Mouse (Mus musculus) v-Abl transformed pro-B cells (cell line): ENCODE data around the gene Syne4.

ENCODE experiments used
- in situ Hi-C, 2 experiments: fragments of 400-800 bp; cut with MboI; formaldehyde crosslinking; loops; one replicate each; pipeline ENCODE4 v1.15.1; 2025; ENCODE audit not compliant: unreplicated experiment in 2 of 2

Gene Syne4

DNA sequence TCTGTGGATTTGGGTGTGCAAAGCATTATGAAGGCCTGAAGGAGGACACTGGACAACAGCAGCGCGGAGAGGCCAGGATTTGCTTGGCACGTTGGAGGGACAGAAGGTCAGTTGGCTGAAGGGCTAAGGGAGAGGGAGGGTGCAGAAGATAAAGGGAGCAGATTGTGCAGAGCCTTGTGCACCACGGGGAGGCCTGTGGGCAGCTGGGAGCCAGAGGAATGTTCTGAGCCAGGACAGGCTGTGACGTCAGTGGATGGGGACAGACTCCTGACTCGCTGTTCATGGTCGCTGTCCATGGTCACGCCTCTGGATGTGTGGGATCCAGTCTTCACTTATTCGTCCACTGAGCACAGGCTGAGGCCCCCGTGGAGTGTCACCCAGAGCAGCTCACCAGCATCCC, 19.5 kb upstream of the Syne4 start:
- in situ Hi-C loops: no loop called here

DNA sequence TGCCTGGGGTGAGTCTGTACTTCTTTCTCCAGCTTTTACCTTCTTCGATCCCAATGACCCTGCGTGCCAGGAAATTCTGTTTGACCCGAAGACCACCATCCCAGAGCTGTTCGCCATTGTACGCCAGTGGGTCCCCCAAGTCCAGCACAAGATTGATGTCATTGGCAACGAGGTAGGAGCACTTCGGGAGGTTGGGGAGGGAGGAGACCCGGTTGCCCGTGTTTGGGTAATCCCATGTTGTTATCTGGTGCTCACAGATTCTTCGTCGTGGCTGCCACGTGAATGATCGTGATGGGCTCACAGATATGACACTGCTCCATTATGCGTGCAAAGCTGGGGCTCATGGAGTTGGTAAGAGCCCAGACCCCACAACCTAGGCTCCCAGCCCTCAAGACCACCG, 17.8 kb upstream of the Syne4 start:
- in situ Hi-C loops: no loop called here

DNA sequence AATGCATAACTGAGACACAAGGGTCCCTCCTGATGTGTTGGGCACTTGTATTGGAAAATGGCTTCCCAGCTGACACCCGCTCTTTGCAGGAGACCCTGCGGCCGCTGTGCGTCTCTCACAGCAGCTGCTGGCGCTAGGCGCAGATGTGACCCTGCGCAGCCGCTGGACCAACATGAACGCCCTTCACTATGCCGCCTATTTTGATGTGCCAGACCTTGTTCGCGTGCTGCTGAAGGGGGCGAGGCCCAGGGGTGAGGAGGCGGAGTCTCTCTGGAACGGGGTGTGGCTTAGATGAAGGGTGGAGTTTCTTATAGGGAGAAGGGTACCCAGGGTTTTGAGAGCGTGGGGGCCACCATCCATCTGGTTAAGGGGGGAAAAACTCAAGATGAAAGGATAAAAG, 17.3 kb upstream of the Syne4 start:
- in situ Hi-C loops: no loop called here

DNA sequence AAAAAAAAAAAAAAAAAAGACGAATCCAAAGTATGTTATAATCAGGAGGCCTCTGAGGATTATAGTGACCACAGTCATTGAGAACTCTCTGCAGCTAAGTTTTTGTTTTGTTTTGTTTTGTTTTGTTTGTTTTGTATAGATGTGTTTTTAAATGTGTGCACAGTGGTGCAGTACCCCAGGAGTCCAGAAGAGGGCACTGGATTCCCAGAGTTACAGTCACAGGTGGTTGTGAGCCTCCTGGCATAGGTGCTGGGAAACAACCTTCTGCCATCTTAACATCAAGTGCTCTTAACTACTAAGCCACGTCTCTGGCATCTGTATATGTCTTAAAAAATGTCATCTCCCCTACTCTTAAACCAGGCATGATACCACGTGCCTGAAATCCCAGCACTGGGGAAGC, 13.7 kb upstream of the Syne4 start:
- in situ Hi-C loops: loop anchor here in 1 of 2 experiments (5.0 kb wide), 1 partner anchor 51 kb away; no protein-coding TSS in a partner anchor

DNA sequence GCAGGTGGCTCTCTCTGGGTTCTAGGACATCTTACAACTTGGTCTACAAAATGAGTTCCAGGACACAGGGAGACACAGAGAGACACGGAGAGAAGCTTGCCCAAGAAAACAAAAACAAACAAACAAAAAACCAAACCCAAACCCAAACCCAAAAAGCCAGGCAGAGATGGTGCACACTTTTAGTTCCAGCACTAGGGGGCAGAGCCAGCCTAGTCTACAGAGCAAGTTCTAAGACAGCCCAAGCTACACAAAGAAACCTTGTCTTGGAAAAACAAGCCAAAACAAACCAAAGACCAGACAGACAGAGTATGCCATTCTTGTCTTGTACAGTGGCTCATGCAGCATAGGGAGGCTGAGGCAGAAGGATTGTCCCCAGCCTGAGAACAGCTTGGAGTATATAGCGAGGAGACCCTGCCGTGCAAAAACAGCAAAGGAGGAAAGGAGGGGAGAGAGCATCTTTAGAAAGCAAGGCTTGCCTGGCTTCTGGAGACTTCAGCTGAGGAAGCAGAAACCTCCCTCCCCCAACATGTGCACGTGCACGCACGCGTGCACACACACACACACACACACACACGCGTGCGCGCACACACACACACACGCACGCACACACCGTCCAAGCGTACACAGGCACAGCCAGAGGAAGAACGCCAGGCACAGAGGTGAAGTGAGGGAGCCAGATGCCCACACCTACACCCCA, 8.4 kb upstream of the Syne4 start:
- in situ Hi-C loops: no loop called here

DNA sequence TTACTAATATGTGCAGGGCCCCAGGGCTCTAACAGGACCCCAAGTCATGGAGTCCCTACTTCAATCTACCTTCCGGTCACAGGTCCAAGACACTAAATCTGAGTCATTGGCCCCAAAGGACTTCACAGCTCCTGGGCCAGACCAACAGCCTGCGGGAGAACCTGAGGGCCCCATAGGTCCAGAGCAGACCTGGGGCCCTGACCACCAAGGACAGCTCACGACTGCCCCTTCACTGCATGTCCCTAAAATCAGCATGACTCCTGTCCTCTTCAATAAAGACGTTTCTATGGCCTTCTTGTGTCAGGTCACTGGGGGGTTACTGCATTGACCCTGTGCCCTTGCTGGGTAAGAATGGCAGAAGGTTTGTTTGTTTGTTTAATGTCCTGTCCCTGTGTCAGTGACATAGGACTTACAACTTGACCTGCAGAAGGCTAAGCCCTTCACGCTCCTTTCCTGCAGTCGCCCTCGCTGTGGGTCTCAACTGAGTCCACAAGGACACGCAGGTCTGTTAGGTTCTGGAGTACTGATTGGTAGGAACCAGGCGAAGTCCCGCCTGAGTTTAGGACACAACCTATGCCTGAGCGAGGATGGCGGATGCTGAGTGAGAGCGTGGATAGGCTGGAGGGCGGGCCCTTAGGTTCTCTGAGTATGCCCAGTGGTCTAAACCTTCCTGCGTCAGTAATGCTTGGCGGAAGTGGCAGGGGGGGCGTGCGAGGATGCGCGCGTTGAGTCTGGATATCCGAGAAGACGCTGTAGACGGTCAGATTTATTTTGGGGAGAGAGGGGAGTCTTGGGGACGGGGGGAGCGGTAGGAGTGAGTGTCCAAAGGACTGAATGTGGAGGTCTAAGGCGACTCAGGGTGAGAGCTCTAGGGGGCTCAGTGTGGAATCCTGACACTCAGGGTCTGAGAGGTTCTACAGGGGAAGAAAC, 6.3 kb upstream of the Syne4 start, which contains the start of gene Alkbh6:
Gene Alkbh6, plus strand, starts transcription at position 642 of the 930 bp plus-strand sequence.
- in situ Hi-C loops: no loop called here

DNA sequence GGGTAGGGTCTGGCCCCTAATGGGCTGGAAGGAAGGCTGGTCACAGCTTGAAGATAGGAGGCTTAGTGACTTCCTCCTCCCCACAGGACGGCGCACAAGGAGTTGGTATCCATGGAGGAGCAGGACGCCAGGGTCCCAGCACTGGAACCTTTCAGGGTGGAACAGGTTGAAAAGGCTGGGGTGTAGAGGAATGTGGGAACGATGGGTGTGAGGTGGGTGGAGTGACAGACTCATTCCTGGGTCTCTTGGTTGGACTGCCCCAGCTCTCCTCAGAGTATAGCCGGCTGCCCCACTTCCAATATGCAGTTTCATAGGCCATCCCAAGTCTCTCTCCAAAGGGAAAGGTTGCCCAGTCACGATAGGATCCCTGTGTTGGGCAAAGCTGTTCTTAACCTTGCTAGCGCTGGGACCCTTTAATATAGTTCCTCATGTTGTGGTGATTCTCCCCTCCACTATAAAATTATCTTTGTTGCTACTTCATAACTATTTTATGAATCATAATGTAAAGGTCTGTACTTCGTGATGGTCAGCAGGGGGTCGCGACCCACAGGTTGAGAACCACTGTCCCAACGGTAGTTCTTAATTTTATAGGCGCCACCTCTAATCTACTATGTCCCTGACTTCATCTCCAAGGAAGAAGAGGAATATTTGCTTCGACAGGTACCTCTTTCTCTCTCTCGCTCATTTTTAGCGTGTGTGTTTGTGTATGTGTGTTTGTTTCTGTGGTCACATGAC, 5.0 kb upstream of the Syne4 start:
- in situ Hi-C loops: no loop called here

DNA sequence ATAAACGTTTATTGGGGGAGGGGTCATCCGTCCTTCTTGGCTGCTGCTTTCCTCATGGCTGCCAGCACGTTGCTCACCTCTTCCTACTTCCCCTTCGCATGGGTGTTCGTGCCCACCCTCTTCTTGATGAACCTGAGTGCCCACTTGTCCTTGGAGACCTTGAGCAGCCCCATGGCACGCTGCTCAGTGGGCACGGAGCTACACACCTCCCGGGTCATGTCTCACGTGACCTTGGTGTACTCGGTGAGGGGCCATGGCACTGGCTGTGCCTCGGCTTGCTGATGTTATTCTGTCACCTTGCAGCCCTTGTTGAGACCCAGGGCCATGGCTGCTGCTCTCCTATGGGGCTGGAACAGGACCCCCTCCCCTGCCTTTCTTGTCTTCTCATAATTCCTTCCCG, 4.5 kb upstream of the Syne4 start:
- in situ Hi-C loops: no loop called here

DNA sequence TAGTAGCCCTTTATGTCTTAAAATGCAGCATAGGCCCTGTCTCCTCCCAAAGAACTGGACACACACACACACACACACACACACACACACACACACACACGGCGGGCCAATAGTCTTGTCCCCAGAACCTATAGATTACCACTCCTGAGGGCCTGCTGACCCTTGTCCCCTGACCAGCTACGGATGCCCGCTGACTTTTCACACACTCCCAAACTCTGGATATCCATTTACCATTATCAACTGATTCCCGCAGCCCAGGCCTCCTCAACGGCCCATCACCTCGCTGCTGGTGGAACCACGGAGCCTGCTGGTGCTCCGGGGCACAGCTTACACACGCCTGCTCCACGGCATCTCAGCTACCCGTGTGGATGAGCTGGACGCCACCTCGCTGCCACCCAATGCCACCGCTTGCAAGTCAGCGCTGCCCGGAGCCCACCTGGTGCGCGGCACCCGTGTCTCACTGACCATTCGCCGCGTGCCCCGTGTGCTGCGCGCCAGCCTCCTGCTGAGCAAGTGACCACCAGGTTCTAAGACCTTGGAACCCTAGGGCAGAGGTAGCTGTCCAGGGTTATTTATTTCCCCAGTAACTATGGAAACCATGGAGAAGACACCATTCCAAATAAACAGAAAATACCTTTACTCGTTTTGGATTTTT, 814 bp upstream of the Syne4 start:
- in situ Hi-C loops: no loop called here

DNA sequence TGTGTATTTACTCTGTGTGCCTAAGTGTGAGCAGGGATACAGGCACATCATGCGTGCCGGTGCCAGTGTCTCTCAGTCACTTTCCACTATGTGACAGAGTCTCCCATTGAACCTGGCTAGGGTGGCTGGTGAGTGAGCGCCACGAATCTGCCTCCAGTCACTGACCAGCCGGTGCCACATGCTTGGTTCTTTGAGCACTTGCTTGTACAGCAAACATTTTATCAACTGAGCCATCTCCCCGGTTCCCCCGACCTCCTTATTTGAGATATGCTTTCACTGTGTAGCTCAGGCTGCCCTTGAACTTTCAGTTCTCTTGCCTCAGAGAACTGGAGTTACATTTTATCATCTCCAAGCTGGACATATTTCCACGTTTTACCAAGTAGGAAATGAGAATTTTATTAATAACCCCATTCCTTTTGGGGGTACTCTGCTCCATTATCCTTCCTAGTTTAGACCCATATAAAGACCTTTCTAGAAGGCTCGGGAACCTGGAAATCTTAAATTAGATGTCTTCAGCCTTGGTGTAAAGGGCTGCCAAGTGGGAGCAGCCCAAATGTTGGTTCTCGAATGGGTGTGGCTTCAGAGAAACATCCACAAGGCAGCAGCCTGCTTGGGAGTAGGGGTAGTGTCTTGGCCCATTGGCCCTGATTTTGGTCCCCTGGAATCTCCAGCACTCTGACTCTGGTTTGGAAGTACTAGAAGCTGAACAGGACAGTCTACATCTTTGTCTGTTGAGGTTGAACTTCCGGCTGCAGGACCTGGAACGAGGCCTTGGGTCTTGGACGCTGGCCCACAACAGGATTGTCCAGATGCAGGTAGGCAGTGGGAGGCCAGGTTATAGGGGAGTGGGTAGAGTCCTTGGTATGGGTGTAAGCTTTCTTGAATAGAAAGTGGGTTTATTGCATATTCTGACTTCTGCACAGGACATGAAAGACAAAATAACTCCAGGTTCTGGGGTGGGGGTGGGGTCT, 1.2 kb downstream of the Syne4 start:
- in situ Hi-C loops: no loop called here

DNA sequence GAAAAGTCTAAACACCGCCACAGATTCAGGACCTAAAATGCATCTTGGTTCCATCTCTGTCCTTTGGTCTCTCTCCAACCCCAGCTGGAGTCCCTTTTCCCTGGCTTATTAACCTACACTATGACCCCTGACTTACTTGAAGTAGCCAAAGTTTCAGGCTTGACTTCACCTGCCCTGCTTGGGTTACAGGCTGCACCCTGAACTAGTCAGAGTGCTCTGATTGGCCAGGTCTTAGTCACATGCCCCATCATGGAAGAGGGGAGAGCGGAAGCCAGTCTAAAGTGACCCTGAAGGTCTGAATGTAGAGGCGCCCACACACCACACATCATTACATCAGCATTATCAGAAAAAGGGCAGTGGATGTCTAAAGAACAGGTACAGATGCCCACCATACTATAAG, 3.5 kb downstream of the Syne4 start:
- in situ Hi-C loops: no loop called here

DNA sequence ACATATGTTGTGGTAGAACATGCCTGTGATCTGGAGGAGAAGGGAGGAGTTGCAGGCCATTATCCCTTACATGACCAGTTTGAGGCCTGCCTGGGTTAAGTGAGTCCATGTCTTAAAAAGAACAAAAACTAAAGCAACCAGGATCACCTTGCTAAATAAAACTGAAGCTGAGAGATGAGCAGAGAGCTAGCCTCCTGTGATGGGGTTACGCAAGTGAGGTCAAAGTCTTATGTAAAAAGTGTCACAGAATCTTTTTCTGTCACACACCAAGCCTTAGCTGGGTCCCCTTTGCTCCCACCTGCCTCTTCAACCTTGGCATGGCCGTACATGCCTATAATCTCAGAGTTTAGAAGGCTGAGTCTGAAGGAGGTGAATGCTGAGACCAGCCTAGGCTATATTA, 6.3 kb downstream of the Syne4 start:
- in situ Hi-C loops: no loop called here

DNA sequence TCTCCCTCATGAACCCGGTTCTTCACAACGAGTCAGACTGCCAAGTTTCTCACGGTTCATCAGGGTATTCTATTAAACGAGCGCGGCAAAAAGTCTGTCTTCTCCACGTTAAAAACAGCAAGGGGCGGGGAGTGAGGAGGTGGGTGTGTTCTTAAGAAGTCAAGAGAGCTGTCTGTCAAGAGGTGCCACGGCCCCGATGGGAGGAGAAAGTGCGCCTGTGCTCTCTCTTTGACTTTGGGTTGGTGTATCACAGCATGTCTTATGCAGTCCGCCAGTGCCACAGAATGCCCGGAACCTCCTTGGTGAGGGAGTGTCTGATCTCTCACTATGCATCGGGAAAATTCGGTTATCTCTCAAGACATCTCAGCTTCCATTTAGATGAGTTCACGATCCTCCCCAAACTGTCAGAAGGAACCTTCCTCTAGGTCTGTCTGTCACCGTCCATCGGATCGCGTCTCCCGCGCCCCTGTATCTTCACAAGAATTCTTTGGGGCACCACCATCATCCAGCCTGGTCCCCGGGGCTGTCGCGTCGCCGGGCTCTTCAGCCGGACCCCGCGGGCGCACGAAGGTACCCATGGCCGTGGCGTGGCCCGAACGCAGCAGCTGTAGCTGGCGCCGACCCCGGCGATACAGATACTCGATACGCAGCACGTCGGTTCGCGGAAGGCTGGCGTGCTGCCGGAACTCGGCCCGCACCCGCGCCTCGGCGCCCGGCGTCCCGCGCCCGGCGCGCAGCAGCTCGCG, 7.1 kb downstream of the Syne4 start, which contains the start of gene E130208F15Rik:
Gene E130208F15Rik, plus strand, starts transcription at position 202 of the 746 bp plus-strand sequence.
- in situ Hi-C loops: no loop called here

DNA sequence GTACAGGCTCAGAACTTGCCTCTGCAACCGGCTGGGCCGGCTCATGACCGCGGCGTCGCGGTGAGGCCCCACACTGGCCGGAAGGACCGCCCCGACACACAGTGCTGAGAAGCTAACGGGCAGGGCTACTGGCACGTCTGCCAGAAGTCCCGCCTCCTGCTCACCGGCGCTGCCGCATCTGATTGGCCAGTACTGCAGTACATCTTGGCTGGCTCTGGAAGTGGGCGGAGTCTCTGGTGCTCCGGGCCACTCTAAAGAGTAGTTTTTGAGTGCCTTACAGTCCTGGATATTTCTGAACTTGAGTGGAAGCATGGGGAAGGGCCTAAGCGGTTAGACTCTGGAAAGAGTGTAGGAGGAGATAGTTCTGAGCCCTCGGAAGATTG, 7.7 kb downstream of the Syne4 start:
- in situ Hi-C loops: no loop called here

DNA sequence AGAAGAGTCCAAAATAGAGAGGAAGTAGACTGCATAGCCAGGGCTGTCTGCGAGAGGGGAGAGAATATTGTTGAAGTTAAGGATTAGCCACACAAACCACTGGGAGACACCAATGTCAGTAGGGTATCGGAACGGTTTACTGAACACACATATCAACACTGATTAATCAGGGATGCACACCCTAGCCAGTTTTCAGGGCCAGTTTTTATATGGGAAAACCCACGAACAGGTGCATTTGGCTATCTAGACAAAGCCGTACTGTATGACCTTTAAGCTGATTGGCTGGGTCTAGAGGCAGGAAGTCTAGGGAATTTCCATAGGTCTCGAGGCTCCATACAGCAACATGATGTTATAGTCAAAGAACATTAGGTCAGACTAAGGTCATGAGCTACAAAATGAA, 8.3 kb downstream of the Syne4 start:
- in situ Hi-C loops: no loop called here

DNA sequence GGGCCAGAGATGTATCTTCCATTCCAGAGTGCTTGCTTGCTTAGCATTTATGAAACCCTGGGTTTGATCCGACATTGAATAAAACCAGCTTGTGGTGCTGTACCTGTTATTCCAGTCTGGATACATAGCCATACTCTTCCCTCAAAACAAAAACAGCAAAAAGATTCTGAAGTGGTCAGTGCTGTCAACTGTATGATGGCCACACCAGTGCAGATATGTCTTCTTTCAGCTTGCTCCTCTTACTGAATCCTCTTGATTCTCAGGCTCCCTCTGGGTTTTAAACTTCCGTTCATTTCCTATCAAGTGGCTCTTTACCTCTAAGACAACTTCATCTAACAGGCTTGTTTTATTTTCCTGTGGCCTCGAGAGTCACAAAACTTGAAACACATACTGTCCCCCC, 9.2 kb downstream of the Syne4 start, which contains the start of gene Sdhaf1:
Gene Sdhaf1, minus strand, starts transcription at position 101 of the 400 bp plus-strand sequence.
- in situ Hi-C loops: no loop called here

DNA sequence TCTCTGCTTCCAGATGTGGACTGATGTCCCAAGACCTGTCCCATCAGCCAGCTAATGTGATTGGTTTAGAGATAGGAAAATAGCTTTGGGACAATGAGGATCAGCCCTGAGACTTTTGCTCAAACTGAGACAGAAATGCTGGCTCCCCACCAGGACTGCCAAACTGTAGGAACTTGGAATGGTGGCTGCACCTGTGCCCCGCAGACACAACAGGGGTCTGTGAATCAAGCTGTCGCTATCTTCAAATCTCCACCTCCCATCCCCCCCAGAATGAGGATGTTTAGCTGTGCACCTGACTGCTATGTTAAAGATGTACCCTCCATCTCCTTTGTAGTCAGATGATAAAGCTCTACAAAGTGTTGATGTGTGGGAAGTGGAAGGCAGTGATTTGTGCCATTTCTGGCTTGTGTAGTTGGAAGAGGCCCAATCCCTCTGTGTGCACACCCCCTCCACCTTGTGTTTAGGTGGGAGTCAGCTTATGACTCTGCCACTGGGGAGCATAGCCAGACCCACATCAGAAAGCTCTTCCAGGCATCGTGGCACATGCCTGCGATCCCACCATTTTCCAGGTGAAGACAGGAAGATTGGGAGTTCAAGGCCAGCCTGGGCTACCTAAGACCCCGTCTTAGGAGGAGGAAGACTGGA, 9.8 kb downstream of the Syne4 start:
- in situ Hi-C loops: no loop called here

DNA sequence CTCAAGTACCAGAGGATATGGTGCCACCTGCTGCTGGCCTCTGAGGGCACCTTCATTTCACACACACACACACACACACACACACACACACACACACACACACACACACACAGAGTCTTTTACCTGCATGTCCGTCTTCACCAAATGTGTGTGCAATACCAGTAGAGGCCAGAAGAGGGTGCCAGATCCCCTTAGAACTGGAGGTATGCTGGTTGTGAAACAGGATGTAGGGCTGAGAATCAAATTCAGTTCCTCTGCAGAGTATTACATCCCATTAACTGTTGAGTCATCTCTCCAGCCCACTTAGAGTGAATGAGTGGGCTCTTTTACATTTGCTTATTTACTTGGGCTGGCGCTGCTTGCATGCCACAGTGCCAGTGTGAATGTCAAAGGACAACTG, 10.8 kb downstream of the Syne4 start:
- in situ Hi-C loops: loop anchor here in 1 of 2 experiments (25.0 kb wide), 1 partner anchor 287 kb away; the partner anchor contains the start of gene Upk1a
